Mouse (Mus musculus): ENCODE results near the gene Ckap4. TPM values are rescaled to one million over a fixed set of nuclear protein-coding genes. Genes with fewer than 3 reads are reported as not detected.

Ckap4 gene
- polyA plus RNA-seq, 1 experiment from 2014 or later: 162 TPM

GRCm38 (mm10) chr10:84562567-84563554, 29.0 kb upstream of the Ckap4 start:
- no peak overlapping the region for H3K4me2 ChIP-seq
- no peaks in the 10 kb centered on the region for H3K27me3 ChIP-seq
- H3K9ac ChIP-seq: no peak overlapping the region
- WGBS: 50% methylated on average over 13 of the region's 13 CpGs
- 0 out of 2 replicates have a peak, but pooled peaks have one; percentile 27 for ATAC-seq (ENCODE audit: insufficient number of reproducible peaks, low FRiP score, low TSS enrichment, low read depth)
- H3K36me3 ChIP-seq: no peaks in the 10 kb centered on the region
- 0 out of 2 replicates have a peak, but pooled peaks cover 3% of the 10 kb centered on the region for H3K9me3 ChIP-seq
- no peak overlapping the region for H3K4me3 ChIP-seq
- H3K4me1 ChIP-seq: peaks cover 7% of the 10 kb centered on the region; the same call in 1 of the 2 replicates
- H3K27ac ChIP-seq: no peak overlapping the region

GRCm38 (mm10) chr10:84562121-84562520, 28.3 kb upstream of the Ckap4 start:
- peaks cover 7% of the 10 kb centered on the region; the same call in 1 of the 2 replicates for H3K4me1 ChIP-seq
- H3K4me2 ChIP-seq: no peak overlapping the region
- H3K36me3 ChIP-seq: no peaks in the 10 kb centered on the region
- 52% methylated on average over 5 of the region's 5 CpGs for WGBS
- H3K9me3 ChIP-seq: 0 out of 2 replicates have a peak, but pooled peaks cover 3% of the 10 kb centered on the region
- H3K4me3 ChIP-seq: no peak overlapping the region
- H3K27me3 ChIP-seq: no peaks in the 10 kb centered on the region
- no peak overlapping the region for H3K9ac ChIP-seq
- no peak for ATAC-seq (ENCODE audit: insufficient number of reproducible peaks, low FRiP score, low TSS enrichment, low read depth)
- H3K27ac ChIP-seq: no peak overlapping the region

GRCm38 (mm10) chr10:84559986-84560385, 26.1 kb upstream of the Ckap4 start:
- WGBS: 89% methylated on average over 4 of the region's 4 CpGs
- ATAC-seq (ENCODE audit: insufficient number of reproducible peaks, low FRiP score, low TSS enrichment, low read depth): no peak
- no peak overlapping the region for H3K4me2 ChIP-seq
- H3K36me3 ChIP-seq: no peaks in the 10 kb centered on the region
- no peak overlapping the region for H3K4me3 ChIP-seq
- no peak overlapping the region for H3K9ac ChIP-seq
- no peaks in the 10 kb centered on the region for H3K27me3 ChIP-seq
- H3K9me3 ChIP-seq: 0 out of 2 replicates have a peak, but pooled peaks cover 3% of the 10 kb centered on the region
- H3K4me1 ChIP-seq: peaks cover 7% of the 10 kb centered on the region; the same call in 1 of the 2 replicates
- H3K27ac ChIP-seq: no peak overlapping the region

- Histone ChIP-seq H3K4me3 (no peak overlapping the region), H3K27ac (no peak overlapping the region), H3K9ac (no peak overlapping the region), H3K9me3 (0 out of 2 replicates have a peak, but pooled peaks cover 3% of the 10 kb centered on the region), H3K36me3 (no peaks in the 10 kb centered on the region), H3K4me2 (no peak overlapping the region), H3K27me3 (no peaks in the 10 kb centered on the region), H3K4me1 (peaks cover 7% of the 10 kb centered on the region; the same call in 1 of the 2 replicates)
- ATAC-seq (ENCODE audit: insufficient number of reproducible peaks, low FRiP score, low TSS enrichment, low read depth): no peak
- 81% methylated on average over 1 of the region's 1 CpGs for WGBS
Observed at GRCm38 (mm10) chr10:84558511-84558910, 24.6 kb upstream of the Ckap4 start.

DNA sequence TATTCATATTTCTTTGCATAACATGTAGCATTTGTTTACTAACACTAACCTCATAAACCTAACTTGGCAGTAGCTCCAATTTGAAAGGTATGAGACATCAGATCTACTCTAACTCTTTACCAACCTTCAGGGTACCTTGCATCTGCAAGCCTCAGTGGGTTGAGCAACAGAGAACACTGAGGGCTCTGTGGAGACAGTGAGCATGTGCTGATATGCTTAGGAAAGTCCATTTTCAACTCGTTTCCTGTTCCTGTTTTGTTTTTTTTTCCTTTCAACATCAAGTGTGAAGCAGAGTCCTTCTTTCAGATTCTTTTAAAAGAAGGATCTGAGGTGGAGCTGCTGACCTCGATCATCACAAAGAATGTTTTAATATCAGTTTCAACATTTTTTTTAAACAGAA, 22.3 kb upstream of the Ckap4 start:
- H3K36me3 ChIP-seq: no peaks in the 10 kb centered on the region
- no peak overlapping the region for H3K4me3 ChIP-seq
- H3K27me3 ChIP-seq: no peaks in the 10 kb centered on the region
- no peak for ATAC-seq (ENCODE audit: insufficient number of reproducible peaks, low FRiP score, low TSS enrichment, low read depth)
- no peak overlapping the region for H3K4me2 ChIP-seq
- 62% methylated on average over 2 of the region's 2 CpGs for WGBS
- no peaks in the 10 kb centered on the region for H3K4me1 ChIP-seq
- no peak overlapping the region for H3K9ac ChIP-seq
- H3K27ac ChIP-seq: no peak overlapping the region
- 0 out of 2 replicates have a peak, but pooled peaks cover 3% of the 10 kb centered on the region for H3K9me3 ChIP-seq

DNA sequence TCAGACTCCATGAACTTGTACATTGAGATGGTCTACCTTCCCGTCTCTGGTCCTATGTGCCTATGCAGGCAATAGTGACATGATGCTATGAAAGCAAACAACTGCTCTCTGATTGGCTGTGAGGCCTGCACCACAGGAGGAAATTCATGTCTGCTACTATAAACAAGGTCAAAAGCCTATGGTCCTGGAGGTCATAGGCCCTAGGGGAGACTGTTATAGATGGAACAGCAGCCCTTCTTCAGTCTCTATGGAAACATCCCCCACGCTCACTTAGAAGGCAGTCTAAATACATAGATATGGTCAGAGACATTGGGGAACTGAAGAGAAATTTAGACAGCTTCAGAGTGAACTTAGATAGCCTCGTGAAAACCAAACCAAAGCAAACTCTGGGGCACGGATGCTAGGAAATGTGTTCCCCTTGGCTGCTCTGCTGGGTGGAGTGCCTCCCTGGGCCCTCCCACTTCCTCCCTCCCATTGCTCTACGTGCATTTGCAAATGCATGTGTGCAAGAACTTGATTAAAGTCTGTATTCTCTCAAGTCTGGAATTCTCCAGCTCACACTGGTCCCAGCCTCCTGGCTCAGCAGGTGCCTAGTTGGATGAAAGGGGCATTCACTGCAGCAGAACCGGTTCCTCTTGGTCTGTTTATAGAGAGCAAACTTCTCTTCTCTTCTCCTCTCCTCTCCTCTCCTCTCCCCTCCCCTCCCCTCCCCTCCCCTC, 20.6 kb upstream of the Ckap4 start:
- ATAC-seq (ENCODE audit: insufficient number of reproducible peaks, low FRiP score, low TSS enrichment, low read depth): no peak
- H3K4me2 ChIP-seq: no peak overlapping the region
- H3K9ac ChIP-seq: no peak overlapping the region
- no peak overlapping the region for H3K4me3 ChIP-seq
- H3K9me3 ChIP-seq: 0 out of 2 replicates have a peak, but pooled peaks cover 3% of the 10 kb centered on the region
- no peaks in the 10 kb centered on the region for H3K27me3 ChIP-seq
- H3K4me1 ChIP-seq: no peaks in the 10 kb centered on the region
- H3K27ac ChIP-seq: no peak overlapping the region
- 37% methylated on average over 6 of the region's 6 CpGs for WGBS
- no peaks in the 10 kb centered on the region for H3K36me3 ChIP-seq

DNA sequence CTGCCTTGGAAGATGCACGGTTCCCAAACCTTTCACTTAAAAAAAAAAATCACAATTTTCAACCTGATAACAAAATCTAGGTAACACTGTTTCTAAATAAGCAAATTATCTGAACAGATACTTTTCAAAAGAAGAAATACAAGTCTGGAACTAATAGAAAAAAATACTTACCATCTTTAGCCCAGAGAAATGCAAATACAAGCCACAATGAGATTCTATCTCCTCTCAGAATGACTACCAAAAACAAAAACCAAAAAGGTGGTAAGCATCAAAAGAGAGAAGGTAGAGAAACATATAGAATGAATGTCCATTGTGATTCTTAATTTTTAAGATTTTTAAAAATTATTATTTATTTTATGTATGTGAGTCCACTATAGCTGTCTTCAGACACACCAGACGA, 18.6 kb upstream of the Ckap4 start:
- H3K4me2 ChIP-seq: no peak overlapping the region
- H3K9ac ChIP-seq: no peak overlapping the region
- H3K4me3 ChIP-seq: no peak overlapping the region
- 86% methylated on average over 2 of the region's 2 CpGs for WGBS
- H3K27ac ChIP-seq: no peak overlapping the region
- H3K36me3 ChIP-seq: no peaks in the 10 kb centered on the region
- H3K9me3 ChIP-seq: no peaks in the 10 kb centered on the region
- ATAC-seq (ENCODE audit: insufficient number of reproducible peaks, low FRiP score, low TSS enrichment, low read depth): no peak
- no peaks in the 10 kb centered on the region for H3K27me3 ChIP-seq
- no peaks in the 10 kb centered on the region for H3K4me1 ChIP-seq

GRCm38 (mm10) chr10:84551846-84552245, 18.0 kb upstream of the Ckap4 start:
- no peaks in the 10 kb centered on the region for H3K9me3 ChIP-seq
- H3K36me3 ChIP-seq: no peaks in the 10 kb centered on the region
- H3K4me1 ChIP-seq: no peaks in the 10 kb centered on the region
- no peak overlapping the region for H3K9ac ChIP-seq
- no peak for ATAC-seq (ENCODE audit: insufficient number of reproducible peaks, low FRiP score, low TSS enrichment, low read depth)
- H3K4me3 ChIP-seq: no peak overlapping the region
- H3K27ac ChIP-seq: no peak overlapping the region
- H3K4me2 ChIP-seq: no peak overlapping the region
- 93% methylated on average over 3 of the region's 3 CpGs for WGBS
- no peaks in the 10 kb centered on the region for H3K27me3 ChIP-seq

- H3K4me2 ChIP-seq: no peak overlapping the region
- no peak overlapping the region for H3K9ac ChIP-seq
- no peaks in the 10 kb centered on the region for H3K4me1 ChIP-seq
- ATAC-seq (ENCODE audit: insufficient number of reproducible peaks, low FRiP score, low TSS enrichment, low read depth): no peak
- no peak overlapping the region for H3K27ac ChIP-seq
- WGBS: 80% methylated on average over 10 of the region's 10 CpGs
- no peaks in the 10 kb centered on the region for H3K36me3 ChIP-seq
- no peak overlapping the region for H3K4me3 ChIP-seq
- no peaks in the 10 kb centered on the region for H3K27me3 ChIP-seq
- no peaks in the 10 kb centered on the region for H3K9me3 ChIP-seq
Observed at GRCm38 (mm10) chr10:84549920-84550293, 16.0 kb upstream of the Ckap4 start.

- Histone ChIP-seq H3K36me3 (no peaks in the 10 kb centered on the region), H3K9ac (no peak overlapping the region), H3K4me2 (no peak overlapping the region), H3K4me3 (no peak overlapping the region), H3K27ac (no peak overlapping the region), H3K9me3 (no peaks in the 10 kb centered on the region), H3K4me1 (peaks cover 2% of the 10 kb centered on the region; the same call in 1 of the 2 replicates), H3K27me3 (no peaks in the 10 kb centered on the region)
- WGBS: 76% methylated on average over 17 of the region's 17 CpGs
- ATAC-seq (ENCODE audit: insufficient number of reproducible peaks, low FRiP score, low TSS enrichment, low read depth): no peak
Observed at GRCm38 (mm10) chr10:84549146-84549919, 15.5 kb upstream of the Ckap4 start.

DNA sequence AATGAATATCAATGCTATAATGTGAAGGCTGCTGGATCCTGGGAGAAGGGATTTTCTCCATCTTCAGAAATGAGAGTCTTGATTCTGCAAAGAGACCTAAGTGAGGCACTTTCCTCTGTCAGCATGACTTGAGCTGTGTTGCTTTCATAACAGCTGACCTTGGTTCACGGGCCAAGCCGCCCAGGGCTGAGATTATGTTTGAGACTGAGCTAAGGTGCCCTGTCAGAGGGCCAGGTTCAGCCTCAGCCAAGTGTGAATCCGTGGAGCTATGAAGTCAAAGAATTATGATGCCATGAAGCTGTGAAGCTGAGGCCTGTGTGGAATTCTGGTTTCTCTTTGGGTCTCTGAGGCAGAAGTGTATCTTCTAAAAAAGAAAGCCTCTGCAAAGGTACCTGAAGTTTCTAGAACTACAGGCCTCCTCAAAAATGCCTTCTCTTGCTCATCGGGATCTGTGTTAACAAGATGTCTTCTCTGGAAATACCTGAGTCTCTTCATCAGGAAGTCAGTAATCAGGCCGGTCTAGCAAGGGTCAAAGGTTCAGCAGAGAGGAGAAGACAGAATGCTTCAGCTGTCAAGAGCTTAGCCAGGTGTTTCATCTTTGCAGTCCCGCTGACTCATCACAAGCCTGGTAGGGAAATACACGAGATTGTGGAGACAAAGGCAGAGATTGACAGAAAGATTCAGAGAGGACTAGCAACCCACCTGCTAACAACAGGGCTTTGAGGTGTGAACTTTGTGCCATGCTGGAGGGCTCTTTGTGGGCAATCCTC, 11.2 kb upstream of the Ckap4 start:
- H3K4me3 ChIP-seq: no peak overlapping the region
- H3K4me2 ChIP-seq: no peak overlapping the region
- peak overlapping the region; percentile 30; the same call in 1 of the 2 replicates for H3K27ac ChIP-seq
- no peak overlapping the region for H3K9ac ChIP-seq
- WGBS: 47% methylated on average over 7 of the region's 7 CpGs
- H3K4me1 ChIP-seq: peaks cover 3% of the 10 kb centered on the region; the same call in 1 of the 2 replicates
- no peaks in the 10 kb centered on the region for H3K36me3 ChIP-seq
- H3K27me3 ChIP-seq: no peaks in the 10 kb centered on the region
- ATAC-seq (ENCODE audit: insufficient number of reproducible peaks, low FRiP score, low TSS enrichment, low read depth): no peak
- no peaks in the 10 kb centered on the region for H3K9me3 ChIP-seq

Measured in limb, embryonic 15.5 days (tissue).